Mouse (Mus musculus): ENCODE results near the gene Plxdc2. TPM values are rescaled to one million over a fixed set of nuclear protein-coding genes. Genes with fewer than 3 reads are reported as not detected.
A peak's percentile ranks its signal among the peaks of the same experiment; 100 is the strongest.

Gene Plxdc2
- total and polyA plus RNA-seq, 2 experiments, result 0.09 to 0.55 TPM

GRCm38 (mm10) chr2:16642061-16642460 is 286.0 kb downstream of the Plxdc2 start:
- no peaks in the 10 kb centered on the region for H3K79me2 ChIP-seq (ENCODE audit: control insufficient read depth, insufficient read depth, low read length)
- no peak overlapping the region for H3K27ac ChIP-seq (replicated peaks; ENCODE audit: insufficient read depth, low read depth, low read length)
- DNase-seq (ENCODE audit: extremely low read depth, low read depth, low spot score), result peak; percentile 87
- no peaks in the 10 kb centered on the region for H3K36me3 ChIP-seq (ENCODE audit: control insufficient read depth, insufficient read depth, low read length)
- no peaks in the 10 kb centered on the region for H3K27me3 ChIP-seq (ENCODE audit: control insufficient read depth, insufficient read depth, low read length)
- no peak for TF ChIP-seq POLR2A (IDR thresholded peaks at IDR 0.05; ENCODE audit: extremely low read depth, insufficient read depth, low read length)
- TF ChIP-seq CTCF (IDR thresholded peaks at IDR 0.05; ENCODE audit: low read depth, low read length), result no peak
- no peak overlapping the region for H3K4me3 ChIP-seq (ENCODE audit: insufficient read depth, low read depth, low read length)
- WGBS, result 55% methylated on average over 3 of the region's 3 CpGs
- H3K9ac ChIP-seq (ENCODE audit: low read depth, low read length), result no peak overlapping the region
- no peaks in the 10 kb centered on the region for H3K4me1 ChIP-seq (ENCODE audit: control insufficient read depth, insufficient read depth, low read length)

- WGBS, result 75% methylated on average over 2 of the region's 2 CpGs
- H3K4me3 ChIP-seq (ENCODE audit: insufficient read depth, low read depth, low read length), result no peak overlapping the region
- H3K79me2 ChIP-seq (ENCODE audit: control insufficient read depth, insufficient read depth, low read length), result no peaks in the 10 kb centered on the region
- no peak overlapping the region for H3K27ac ChIP-seq (replicated peaks; ENCODE audit: insufficient read depth, low read depth, low read length)
- H3K4me1 ChIP-seq (ENCODE audit: control insufficient read depth, insufficient read depth, low read length), result no peaks in the 10 kb centered on the region
- TF ChIP-seq POLR2A (IDR thresholded peaks at IDR 0.05; ENCODE audit: extremely low read depth, insufficient read depth, low read length), result no peak
- no peak overlapping the region for H3K9ac ChIP-seq (ENCODE audit: low read depth, low read length)
- H3K27me3 ChIP-seq (ENCODE audit: control insufficient read depth, insufficient read depth, low read length), result no peaks in the 10 kb centered on the region
- H3K36me3 ChIP-seq (ENCODE audit: control insufficient read depth, insufficient read depth, low read length), result no peaks in the 10 kb centered on the region
- DNase-seq (ENCODE audit: extremely low read depth, low read depth, low spot score), result no peak
Measured at GRCm38 (mm10) chr2:16651713-16652112, 295.6 kb downstream of the Plxdc2 start.

- no peak overlapping the region for H3K27ac ChIP-seq (replicated peaks; ENCODE audit: insufficient read depth, low read depth, low read length)
- H3K4me3 ChIP-seq (ENCODE audit: insufficient read depth, low read depth, low read length), result no peak overlapping the region
- 72% methylated on average over 1 of the region's 1 CpGs for WGBS
- no peak overlapping the region for H3K9ac ChIP-seq (ENCODE audit: low read depth, low read length)
- H3K27me3 ChIP-seq (ENCODE audit: control insufficient read depth, insufficient read depth, low read length), result no peaks in the 10 kb centered on the region
- no peaks in the 10 kb centered on the region for H3K79me2 ChIP-seq (ENCODE audit: control insufficient read depth, insufficient read depth, low read length)
- H3K4me1 ChIP-seq (ENCODE audit: control insufficient read depth, insufficient read depth, low read length), result no peaks in the 10 kb centered on the region
- DNase-seq (ENCODE audit: extremely low read depth, low read depth, low spot score), result no peak
- no peak for TF ChIP-seq CTCF (IDR thresholded peaks at IDR 0.05; ENCODE audit: low read depth, low read length)
- TF ChIP-seq POLR2A (IDR thresholded peaks at IDR 0.05; ENCODE audit: extremely low read depth, insufficient read depth, low read length), result no peak
- H3K36me3 ChIP-seq (ENCODE audit: control insufficient read depth, insufficient read depth, low read length), result no peaks in the 10 kb centered on the region
Measured at GRCm38 (mm10) chr2:16664516-16664915, 308.4 kb downstream of the Plxdc2 start.

GRCm38 (mm10) chr2:16668391-16668790 is 312.3 kb downstream of the Plxdc2 start:
- Histone ChIP-seq H3K36me3 (ENCODE audit: control insufficient read depth, insufficient read depth, low read length) (no peaks in the 10 kb centered on the region), H3K79me2 (ENCODE audit: control insufficient read depth, insufficient read depth, low read length) (no peaks in the 10 kb centered on the region), H3K9ac (ENCODE audit: low read depth, low read length) (no peak overlapping the region), H3K27me3 (ENCODE audit: control insufficient read depth, insufficient read depth, low read length) (no peaks in the 10 kb centered on the region), H3K4me3 (ENCODE audit: insufficient read depth, low read depth, low read length) (no peak overlapping the region), H3K4me1 (ENCODE audit: control insufficient read depth, insufficient read depth, low read length) (no peaks in the 10 kb centered on the region), H3K27ac (replicated peaks; ENCODE audit: insufficient read depth, low read depth, low read length) (no peak overlapping the region)
- TF ChIP-seq CTCF (IDR thresholded peaks at IDR 0.05; ENCODE audit: low read depth, low read length) (no peak), POLR2A (IDR thresholded peaks at IDR 0.05; ENCODE audit: extremely low read depth, insufficient read depth, low read length) (no peak)
- DNase-seq (ENCODE audit: extremely low read depth, low read depth, low spot score), result no peak
- 98% methylated on average over 1 of the region's 1 CpGs for WGBS

GRCm38 (mm10) chr2:16682905-16683304 is 326.8 kb downstream of the Plxdc2 start:
- Histone ChIP-seq H3K27ac (replicated peaks; ENCODE audit: insufficient read depth, low read depth, low read length) (no peak overlapping the region), H3K36me3 (ENCODE audit: control insufficient read depth, insufficient read depth, low read length) (no peaks in the 10 kb centered on the region), H3K27me3 (ENCODE audit: control insufficient read depth, insufficient read depth, low read length) (no peaks in the 10 kb centered on the region), H3K9ac (ENCODE audit: low read depth, low read length) (no peak overlapping the region), H3K4me3 (ENCODE audit: insufficient read depth, low read depth, low read length) (no peak overlapping the region), H3K4me1 (ENCODE audit: control insufficient read depth, insufficient read depth, low read length) (no peaks in the 10 kb centered on the region), H3K79me2 (ENCODE audit: control insufficient read depth, insufficient read depth, low read length) (no peaks in the 10 kb centered on the region)
- DNase-seq (ENCODE audit: extremely low read depth, low read depth, low spot score), result no peak
- no peak for TF ChIP-seq CTCF (IDR thresholded peaks at IDR 0.05; ENCODE audit: low read depth, low read length)
- no peak for TF ChIP-seq POLR2A (IDR thresholded peaks at IDR 0.05; ENCODE audit: extremely low read depth, insufficient read depth, low read length)
- WGBS, result 95% methylated on average over 3 of the region's 3 CpGs

GRCm38 (mm10) chr2:16683739-16684138 is 327.6 kb downstream of the Plxdc2 start:
- no peaks in the 10 kb centered on the region for H3K4me1 ChIP-seq (ENCODE audit: control insufficient read depth, insufficient read depth, low read length)
- no peaks in the 10 kb centered on the region for H3K79me2 ChIP-seq (ENCODE audit: control insufficient read depth, insufficient read depth, low read length)
- 87% methylated on average over 3 of the region's 3 CpGs for WGBS
- no peak for TF ChIP-seq CTCF (IDR thresholded peaks at IDR 0.05; ENCODE audit: low read depth, low read length)
- H3K27me3 ChIP-seq (ENCODE audit: control insufficient read depth, insufficient read depth, low read length), result no peaks in the 10 kb centered on the region
- H3K27ac ChIP-seq (replicated peaks; ENCODE audit: insufficient read depth, low read depth, low read length), result no peak overlapping the region
- no peaks in the 10 kb centered on the region for H3K36me3 ChIP-seq (ENCODE audit: control insufficient read depth, insufficient read depth, low read length)
- H3K9ac ChIP-seq (ENCODE audit: low read depth, low read length), result no peak overlapping the region
- H3K4me3 ChIP-seq (ENCODE audit: insufficient read depth, low read depth, low read length), result no peak overlapping the region
- no peak for DNase-seq (ENCODE audit: extremely low read depth, low read depth, low spot score)

All from liver, adult 2 months (tissue).